Mouse (Mus musculus): ENCODE measurements around the gene Fez1. TPM values are rescaled to one million over a fixed set of nuclear protein-coding genes. Genes with fewer than 3 reads are reported as not detected.

Fez1 gene
- total RNA-seq, 4 experiments from 2014 or later = 5.7 to 10.3 (median 7.5) TPM

DNA sequence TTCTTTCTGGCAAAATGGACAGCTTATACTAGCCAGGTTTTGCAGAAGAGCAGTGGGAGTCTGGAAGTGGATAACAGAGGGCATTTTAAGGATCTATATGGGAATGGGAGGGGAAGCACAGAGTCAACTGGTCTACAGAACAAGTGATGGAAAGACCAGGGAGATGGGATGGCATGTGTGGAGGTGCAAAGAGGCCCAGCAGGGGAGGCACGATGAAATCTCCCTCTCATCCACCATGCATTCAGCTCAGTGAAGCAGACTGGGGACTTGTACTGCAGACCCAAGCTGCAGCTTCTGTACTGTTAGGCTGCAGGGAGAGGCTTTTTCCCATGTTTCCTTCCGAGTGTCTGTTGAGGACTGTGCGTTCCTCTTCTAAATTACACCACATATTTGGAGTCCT, 12.2 kb downstream of the Fez1 start:
- no peak for DNase-seq

DNA sequence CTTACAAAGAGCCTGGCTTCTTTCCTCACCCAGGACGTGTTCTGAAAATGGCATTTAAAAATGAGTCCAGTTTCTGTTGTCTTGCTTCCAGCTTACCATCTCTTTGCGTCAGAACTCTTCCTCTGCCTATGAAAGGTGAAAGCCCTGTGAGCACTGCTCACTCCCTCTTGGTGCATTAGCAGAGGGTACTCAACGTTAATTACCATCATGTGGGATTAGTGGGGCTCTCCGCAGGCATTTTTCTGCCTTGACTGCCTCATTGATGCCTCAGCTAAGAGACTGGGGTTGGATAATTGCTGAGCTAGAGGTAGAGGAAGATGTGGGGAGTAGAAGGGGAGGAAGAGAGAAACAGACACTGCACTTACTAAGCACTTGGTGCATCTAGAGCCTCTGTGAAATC, 24.7 kb downstream of the Fez1 start:
- no peak for DNase-seq

DNA sequence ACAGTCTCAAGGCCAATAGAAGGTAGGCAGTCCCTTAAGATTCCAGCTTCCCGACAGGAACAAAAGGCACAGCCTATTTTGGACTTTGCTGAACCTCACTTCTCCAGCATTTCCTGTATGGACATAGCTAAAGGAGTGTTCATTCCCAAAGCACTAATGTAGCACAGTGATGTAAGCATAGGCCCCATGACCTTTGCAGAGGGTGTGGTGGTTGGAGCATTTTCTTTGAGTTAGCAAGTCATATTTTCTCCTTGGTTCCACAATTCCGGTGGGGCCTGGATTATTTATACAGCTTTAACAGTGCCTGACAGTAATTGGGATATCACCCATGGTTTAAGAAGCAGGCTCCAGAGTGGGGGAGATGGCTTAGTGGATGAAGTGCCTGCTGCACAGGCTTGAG, 27.0 kb downstream of the Fez1 start:
- DNase-seq = no peak

DNA sequence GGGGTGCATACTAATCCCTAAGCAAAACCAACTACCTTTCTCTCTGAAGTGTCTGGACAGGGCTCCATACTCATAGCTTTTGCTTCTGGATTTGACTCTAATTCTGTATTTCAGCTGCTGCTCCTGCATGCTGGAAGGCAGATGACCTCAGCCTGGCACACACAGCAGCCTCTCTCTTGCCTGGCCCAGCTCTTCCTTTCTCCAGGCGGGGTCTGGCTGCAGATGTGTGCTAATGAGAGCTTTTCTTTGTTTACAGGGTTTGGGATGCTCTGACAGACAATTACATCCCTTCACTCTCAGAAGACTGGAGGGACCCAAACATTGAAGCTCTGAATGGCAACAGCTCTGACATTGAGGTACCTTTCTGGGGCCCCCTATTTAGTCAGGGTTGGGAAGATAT, 28.4 kb downstream of the Fez1 start:
- no peak for DNase-seq

DNA sequence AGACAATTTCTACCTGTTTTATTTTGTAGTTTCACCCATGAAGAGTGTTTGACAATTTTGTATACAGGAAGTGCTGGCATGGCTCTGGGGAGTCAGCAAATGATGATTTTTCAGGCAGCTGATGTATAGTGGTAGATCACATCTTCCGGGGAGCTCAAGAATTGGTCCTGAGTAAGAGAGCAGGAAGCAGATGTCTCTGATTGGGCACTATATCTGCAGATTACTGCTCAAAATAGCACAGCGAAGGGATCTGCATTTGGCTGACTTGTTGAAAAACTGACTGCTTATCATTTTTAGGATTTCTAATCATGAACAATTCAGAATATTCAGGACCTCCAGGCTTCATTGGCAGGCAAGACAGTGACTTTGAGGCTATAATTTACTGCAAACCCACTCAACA, 30.5 kb downstream of the Fez1 start:
- DNase-seq = no peak

DNA sequence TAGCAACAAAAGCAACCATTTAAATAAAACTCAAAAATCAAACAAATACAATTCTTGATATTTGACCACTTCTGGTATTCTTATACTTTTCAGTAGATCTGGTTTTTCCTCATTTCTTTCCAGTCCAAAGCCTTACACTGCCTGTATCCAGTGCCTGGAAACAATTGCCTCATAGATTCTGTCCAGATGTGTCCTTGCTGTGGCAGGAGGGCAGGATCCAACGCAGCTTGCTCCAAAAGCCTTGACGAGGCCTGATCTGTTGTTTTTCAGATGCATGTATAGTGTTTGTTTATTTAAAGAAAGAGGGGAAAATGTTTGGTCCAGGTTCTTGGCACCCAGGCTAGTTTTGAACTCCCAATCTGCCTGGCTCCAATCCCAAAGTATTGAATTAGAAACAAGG, 34.7 kb downstream of the Fez1 start:
- no peak for DNase-seq

DNA sequence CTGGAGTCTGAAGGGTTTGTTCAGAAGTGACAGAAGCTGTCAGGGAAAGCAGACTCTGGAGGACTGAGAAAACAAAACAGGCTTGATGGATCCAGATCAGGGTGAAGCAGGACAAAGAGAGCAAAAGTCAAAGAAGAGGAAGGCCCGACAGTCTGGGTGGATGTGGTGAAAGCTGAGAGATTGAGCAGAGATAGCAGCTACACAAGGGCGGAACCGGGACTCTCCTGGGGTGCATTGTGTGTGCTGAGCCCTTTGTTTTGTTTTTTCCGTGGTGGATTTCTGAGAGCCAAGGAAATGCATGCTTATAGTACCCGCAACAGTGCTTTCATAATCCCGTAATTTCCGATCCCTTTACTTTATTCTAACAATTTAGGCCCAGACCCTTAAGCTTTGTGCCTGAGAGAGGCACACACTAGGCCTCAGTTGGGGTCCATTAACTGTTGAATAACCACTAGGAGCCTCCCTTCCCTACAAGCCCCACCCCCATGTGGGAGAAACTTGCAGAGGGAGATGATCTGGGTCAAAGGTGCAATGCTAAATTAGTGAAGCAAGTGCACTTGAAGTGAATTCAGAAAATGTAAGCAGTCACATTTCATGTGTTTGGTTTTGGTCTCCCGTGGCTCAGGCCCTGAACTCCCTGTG, 35.9 kb downstream of the Fez1 start:
- DNase-seq = no peak

DNA sequence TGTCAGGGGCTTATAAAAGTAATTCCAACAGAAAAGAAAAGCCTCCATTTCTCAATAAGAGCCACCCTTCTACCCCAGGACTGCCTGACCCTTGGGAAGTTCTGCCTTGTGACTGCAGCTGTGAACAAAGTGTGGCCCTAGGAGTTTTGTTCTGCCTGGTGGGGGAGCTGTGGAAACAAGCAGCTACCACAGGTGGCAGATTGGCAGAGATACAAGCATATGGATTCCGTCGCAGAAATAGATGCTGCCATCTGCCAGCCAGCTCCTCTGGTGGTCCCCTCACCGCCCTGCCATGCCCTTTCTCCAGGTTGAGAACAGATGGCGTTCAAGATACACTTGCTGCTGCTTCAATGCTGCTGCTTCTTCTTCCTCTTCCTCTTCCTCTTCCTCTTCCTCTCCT, 37.0 kb downstream of the Fez1 start:
- DNase-seq = no peak

DNA sequence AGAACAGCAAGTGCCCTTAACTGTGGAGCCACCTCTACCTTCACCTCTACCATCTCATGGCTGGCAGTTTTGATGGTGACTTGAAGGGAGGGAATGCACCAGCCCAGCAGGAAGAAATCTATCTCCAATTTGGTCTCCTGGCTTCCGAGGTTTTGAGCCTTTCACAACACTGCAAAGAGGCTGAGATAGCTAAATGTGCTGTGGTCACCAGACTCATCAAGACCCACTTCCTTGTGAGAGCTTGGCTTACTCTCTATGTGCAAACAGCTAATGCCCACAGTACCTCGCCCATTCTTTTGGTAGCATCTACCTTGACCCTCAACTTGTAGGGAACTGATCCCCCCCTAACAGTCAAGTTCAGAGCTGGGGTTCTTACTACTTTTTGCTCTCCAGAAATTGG, 40.9 kb downstream of the Fez1 start:
- no peak for DNase-seq

DNA sequence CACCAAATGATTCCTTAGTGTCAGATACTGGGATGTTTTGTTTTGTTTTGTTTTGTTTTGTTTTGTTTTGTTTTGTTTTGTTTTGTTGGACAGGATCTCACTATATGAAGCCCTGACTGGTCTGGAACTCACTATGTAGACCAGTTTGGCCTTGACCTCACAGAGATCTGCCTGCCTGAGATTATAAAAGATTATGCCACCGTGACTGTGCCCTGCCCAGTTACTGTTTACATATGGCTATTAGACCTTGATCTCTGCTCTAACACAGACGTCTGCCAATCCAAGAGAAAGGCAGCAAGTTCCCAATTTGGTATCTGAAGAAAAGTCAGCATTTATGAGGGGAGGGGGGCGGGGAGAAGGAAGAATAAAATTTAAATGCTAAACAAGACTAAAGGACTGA, 42.0 kb downstream of the Fez1 start:
- DNase-seq = no peak

DNA sequence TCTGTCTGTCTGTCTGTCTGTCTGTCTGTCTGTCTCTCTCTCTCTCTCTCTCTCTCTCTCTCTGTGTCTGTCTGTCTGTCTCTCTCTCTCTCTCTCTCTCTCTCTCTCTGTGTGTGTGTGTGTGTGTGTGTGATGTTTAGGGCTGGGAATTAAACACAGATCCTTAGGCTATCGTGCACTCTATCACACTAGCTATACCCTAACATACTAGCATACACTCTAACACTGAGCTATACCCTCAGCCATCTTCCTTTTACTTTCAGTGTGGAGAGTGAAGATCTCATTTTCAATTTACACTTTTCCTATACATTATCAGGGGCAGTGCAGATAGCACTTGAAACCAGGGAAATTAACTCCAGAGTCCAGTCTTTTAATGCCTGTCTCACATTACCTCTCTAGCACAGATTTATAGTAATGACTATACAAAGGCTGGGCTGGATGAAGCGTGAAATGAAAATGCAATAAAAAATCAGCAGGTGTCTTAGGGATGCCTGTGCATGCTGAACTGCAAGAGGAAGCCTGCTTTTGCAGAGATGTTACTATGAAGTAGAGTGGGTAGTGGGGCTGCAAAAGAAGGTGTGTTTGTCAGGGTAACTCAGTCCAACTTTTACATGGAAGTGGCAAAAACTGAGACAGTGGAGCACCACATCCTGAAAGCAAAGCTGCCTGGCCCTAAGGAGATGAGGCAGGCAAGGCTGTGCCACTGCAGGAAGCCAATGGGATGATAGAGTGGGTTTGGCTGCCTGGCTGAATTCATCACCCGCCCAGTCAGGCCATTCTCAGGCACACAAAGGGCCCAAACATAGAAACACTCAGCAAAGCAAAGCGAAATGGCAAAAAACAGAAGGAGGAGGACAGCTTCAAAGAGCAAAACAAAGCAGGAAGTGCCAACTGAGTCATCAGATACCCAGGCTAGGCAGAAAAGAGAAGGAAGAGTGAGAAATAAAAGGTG, 43.5 kb downstream of the Fez1 start:
- no peak for DNase-seq

DNA sequence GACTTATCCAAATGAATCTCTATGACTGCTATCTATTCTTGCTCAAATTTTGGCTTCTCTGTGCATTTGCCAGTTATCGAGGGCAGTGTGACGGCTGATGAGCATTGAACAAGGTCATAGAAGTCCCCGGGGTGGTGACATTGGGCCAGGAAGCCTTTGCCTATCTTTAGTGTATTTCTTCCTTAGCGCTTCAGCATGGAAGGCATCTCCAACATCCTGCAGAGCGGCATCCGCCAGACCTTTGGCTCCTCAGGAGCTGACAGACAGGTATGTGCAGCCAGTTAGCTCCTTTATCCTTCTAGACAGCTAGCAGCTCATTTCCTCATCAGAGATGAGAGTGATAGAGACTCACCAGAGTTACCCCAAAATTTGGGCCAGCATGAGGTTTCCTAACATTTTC, 47.0 kb downstream of the Fez1 start:
- no peak for DNase-seq

DNA sequence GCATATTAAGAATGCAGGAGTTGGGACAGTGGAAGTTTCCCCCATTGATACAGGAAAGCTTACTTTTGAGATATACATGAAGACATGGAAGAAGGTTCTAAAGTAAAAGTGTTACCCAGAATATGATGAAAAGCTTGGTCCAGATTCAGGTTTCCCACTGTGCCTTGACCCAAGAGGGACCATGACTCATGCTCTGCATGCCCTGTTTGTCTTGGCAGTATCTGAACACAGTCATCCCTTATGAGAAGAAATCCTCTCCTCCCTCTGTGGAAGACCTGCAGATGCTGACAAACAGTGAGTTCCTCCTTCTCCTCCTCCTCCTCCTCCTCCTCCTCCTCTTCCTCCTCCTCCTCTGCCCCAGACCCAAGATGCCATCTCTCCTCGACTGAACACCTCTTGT, 48.6 kb downstream of the Fez1 start:
- DNase-seq = peak; percentile 19

DNA sequence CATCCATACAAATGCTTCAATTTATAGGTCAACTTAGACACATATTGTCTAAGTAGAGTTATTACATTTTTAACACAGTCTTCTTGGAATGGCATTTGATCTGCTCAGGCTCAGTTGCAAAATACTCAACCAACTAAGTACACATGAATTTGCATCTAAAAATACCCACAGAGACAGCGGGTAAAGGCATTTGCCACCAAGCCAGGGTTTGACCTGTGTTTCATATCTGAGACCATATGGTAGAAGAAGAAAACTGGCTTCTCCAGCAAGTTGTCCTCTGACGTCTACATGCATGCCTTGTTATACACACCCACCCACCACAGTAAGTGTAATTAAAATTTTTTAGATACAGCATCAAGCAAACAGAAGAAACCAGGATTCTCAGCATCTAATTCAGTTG, 52.1 kb downstream of the Fez1 start:
- no peak for DNase-seq

DNA sequence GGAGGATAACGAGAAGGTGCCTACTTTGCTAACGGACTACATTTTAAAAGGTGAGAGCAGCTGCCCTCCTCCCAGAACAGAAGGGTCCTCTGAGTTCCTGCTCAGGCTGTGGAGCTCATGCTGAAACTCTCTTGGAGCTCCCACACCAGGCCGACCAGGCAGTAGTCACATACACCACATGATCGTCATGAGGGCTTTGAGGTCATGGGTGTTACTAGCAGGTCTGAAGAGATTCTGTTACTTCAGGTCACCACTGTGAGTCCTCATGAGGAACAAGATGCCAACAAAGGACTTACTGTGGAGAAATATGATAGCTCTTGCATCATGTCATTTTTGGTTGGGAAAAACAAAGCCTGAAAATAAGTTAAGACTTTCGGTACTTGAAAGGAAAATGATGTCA, 54.6 kb downstream of the Fez1 start:
- no peak for DNase-seq

DNA sequence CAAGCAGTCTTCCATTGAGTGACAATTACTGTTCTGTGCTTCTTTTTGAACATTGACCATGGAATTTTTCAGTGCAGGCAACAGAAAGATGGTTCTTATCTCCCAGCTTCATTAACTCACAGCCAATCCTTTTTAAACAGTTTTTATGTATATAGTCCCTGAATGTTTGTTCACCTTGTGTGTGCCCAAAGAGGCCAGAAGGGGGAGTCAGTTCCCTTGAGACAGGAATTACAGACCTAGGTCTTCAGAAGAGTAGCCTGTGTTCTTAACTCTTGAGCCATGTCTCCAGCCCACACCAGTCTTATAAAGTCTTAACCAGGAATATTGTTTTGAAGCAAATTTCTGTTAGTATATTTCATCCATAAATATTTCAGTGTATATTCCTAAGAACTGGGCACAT, 55.1 kb downstream of the Fez1 start:
- DNase-seq = no peak

DNA sequence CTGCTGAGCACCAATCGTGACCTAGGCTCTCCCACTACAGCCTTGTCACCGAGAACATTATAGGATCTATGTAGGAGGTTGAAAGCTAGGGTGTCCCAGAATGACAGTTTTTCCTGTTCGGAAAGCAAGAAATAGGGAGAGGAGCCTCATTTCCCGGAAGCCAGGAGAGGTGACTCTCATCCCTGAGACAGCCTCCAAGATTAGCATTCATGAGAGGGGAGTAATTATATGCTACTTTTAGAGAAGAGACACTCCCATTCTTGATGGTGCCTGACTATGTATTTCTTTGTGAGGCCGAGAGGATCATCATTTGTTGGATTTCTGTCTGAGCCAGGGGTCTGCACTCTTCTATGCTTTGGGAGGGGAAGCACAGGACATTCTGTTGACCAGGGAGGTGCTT, 60.0 kb downstream of the Fez1 start:
- no peak for DNase-seq

DNA sequence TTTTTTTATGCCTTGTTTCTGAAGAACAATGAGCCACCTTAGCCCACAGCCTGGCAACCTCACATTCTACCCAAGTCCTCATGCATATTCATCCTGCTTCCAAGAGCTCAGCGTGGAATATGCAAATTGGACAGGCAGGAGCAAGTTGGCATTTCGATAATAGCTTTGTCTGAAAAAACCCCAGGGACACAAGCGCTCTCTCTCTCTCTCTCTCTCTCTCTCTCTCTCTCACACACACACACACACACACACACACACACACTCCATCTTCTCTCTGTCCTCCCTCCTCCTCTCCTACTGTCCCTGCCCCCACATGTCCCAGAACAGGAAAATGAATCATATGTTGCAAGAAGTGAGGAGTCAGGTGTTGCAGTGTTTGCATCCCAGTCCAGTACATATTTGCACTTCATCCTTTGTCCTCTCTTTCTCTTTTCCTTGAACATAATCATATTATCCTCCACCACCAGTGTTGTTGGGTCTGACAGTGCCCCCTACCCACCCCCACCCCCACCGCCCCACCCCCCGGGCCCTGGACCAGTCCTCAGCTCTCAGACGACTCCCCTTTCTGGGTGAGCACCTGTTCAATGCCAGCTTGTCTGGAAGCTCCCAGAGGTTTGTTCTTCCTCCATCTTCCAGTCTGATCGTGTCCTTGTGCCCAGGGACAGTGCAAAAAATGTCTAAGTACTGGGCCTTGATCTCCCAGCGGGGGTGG, 60.5 kb downstream of the Fez1 start:
- DNase-seq = no peak

DNA sequence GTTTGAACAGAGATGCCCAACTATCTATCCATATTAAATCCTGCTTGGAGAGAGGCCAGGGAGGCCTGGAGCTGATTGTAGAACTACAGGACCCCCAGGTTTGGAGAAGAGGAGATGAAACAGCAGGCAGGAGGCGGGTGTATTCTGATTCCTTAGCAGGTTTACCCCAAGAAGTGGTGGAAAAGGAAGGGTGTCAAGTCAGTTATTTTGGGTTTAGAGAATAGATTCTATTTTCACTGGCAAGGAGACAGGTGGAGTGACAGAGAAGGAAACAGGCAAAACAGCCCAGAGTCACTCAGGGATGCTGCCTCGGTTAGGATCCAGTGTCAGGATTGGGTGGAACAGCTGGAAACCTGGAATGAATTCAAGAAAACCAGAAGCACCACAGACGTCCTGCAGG, 61.9 kb downstream of the Fez1 start:
- no peak for DNase-seq

DNA sequence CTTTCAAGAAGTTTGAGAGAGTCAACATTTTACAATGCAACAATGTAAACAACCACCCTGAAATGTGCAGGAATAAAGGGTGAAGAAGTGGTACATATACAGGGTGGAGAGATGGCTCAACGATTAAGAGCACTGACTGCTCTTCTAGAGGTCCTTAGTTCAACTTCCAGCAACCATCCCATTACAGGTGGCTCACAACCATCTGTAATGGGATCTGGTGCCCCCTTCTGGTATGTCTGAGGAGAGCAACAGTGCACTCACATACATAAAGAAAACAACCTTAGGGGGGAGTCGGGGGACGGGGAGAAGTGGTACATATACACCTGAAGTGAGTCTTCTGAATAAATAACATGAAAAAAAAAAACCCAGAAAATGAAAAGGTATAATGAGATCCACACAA, 63.6 kb downstream of the Fez1 start:
- no peak for DNase-seq

DNA sequence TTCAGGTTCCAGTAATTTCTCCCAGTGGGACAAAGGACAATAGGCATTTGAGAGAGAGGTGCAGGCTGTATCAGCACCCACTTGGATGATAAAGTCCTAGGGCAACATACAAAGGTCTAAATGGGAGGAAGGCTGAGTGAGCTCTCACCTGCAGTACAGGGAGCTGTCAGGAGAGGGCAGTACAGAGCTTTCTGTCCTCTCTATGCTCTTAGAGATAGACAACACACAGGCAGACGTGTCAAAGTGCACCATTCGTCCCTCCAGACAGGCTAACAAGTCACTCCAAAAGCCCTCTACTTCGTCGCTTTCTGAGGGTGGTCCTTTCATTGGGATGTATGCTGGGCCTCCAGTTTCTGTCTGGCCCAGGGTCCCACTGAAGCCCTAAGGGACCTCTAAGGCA, 68.9 kb downstream of the Fez1 start:
- DNase-seq = no peak

DNA sequence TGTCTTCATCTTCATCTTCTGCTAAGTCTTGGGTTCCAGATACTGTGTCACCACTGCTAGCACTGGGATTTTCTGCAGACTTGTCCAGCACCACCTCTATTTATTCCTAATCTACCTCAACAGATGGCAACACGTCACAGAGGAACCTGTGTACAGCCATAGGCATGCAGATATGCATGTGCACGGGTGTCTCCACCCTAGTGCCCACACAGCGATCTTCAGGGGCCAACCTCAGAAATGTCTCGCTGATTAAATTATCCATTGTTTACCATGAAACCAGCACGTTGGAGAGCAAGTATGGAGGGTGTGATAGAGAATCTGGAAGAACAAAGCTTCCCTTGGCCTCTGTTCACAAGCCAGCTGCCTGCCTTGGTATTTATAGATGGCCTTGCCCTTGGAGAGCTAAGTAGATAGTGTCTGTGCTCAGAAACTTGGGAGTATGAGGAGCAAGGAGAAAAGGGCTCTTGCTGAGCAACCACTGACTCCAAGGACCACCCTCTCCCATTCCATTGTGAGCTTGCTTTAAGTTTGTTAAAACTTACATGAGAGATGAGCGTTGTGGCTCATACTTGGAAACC, 71.8 kb downstream of the Fez1 start:
- no peak for DNase-seq

DNA sequence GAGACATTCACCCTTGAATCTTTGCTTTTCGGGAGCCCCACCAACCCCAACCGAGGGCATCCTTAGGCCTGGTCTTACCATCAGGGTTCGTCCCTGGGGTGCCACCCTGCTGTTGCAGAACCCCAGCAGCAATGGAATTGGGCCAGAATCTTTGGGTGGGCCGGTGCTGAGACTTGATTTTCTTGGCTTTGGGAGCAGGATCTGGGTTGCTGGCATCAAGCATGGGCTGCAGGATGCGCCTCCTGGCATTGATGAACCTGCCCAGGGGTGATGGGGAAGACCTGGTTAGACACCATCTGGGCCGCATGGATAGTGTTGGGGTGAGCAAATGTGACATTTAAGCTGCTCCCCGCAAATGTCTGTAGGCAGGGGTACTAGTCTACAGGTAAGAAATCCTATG, 72.6 kb downstream of the Fez1 start:
- no peak for DNase-seq
